Mouse (Mus musculus): Measurements from ENCODE around the gene Cdx2. TPM values are rescaled to one million over a fixed set of nuclear protein-coding genes. Genes with fewer than 3 reads are reported as not detected.
A peak's percentile ranks its signal among the peaks of the same experiment; 100 is the strongest.

Gene Cdx2
- polyA plus RNA-seq, 1 experiment = 149 TPM

DNA sequence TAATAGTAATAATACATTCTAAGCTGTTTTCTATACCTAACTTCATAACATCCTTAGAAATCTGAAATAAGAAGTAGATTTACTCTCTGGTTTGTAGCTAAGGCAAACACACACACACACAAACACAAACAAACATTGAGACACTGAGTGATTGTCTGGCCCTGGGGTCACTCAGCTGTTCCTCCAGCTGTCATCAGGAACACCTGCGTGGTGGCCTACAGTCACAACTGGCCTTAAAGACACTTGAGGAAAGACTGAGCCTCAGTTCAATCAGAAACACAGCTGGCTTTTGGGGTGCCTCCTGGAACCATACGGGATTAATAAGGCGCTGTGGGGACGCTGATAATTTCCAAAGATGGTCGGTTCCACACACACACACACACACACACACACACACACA is 9.8 kb downstream of the Cdx2 start:
- 68% methylated on average over 5 of the region's 5 CpGs for WGBS

DNA sequence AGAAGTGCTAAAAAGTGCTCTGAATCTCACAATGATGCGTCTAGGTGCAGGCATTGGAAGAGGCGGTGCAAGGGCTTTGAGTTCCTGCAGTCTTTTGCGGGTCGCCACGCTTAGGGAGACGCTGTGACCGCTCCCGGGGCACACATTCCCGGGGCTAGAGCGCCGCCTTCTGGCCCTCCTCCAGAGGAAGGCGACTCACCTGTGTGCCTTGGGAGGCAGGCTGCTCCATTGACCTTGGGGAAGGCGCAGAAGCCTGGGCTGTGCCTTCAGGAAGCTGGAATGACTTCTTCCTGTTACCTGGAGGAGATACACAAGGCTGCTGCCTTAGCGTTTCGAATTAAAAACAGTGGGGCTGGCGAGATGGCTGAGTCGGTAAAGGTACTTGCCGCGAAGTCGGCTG is 12.9 kb downstream of the Cdx2 start:
- DNase-seq (ENCODE audit: low read depth, low spot score) = no peak
- WGBS = 8% methylated on average over 20 of the region's 20 CpGs

More for the DNA sequence above, 9.8 kb downstream of the Cdx2 start:
- DNase-seq (ENCODE audit: low read depth, low spot score) = no peak

DNA sequence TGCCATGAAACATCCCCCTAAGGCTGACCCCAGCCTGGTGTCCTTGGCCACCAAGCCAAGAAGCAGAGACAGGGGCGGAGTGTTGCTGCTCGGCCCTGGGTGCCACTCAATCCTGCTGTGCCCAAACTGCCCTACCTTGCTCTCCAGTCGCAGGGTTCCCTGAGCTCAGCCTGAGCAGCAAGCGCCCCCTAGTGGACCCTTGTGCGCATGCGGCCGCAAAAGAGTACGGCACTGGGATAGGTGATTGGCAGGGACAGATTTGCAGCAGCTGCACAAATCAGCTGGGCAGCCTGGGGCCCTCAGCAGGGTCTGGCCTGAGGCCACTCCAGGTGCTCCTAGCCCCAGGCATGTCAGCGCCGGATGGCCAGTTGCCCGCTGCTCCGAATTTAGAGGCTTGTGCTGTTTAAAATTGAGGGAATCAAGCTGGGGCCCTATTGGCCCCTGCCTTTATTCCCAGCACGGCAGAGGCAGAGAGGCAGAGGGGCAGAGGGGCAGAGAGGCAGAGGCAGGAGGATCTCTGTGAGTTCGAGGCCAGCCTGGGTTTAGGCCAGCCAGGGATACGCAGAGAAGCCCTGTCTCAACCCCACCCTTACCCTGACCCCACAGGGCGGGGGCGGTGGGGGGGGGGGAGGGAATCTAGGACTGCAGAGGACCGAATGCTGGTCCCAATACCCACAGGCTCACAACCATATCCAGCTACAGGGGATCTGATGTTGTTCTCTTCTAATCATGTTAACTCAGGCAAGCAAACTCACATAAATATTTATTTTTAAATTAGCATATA is 13.8 kb downstream of the Cdx2 start:
- WGBS = 8% methylated on average over 18 of the region's 18 CpGs
- peak; percentile 87 for DNase-seq (ENCODE audit: low read depth, low spot score)

DNA sequence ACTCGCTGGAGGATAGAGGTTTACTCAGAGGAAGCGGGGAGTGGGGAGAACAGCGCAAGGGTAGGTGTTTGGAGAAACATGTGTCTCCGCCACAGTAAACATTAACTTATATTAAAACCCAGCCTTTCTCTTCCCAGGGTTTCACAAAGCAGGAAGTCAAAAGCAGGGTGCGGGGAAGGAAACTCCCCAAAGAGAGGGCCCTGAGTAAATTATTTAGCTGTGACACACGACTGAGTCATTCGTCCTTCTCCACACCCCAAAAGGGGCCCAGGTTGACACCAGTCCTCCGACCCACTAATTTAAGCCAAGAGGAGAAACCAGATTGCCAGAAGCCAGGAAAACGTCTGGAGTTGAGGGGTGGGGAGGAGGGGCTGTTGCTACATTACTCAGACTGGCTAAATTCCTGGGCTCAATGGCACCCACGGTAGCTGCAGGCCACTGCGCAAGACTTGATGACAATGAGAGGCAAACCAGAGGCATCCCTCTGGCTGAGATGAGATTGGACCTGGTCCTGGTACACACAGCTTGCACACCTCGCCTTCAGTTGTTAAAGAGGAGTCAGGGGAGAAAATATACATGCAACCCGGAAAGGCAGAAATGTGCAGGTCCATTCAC is 14.5 kb downstream of the Cdx2 start:
- DNase-seq (ENCODE audit: low read depth, low spot score) = no peak
- 12% methylated on average over 13 of the region's 13 CpGs for WGBS

GRCm38 (mm10) chr5:147291764-147292505 is 15.1 kb downstream of the Cdx2 start:
- 13% methylated on average over 16 of the region's 16 CpGs for WGBS
- DNase-seq (ENCODE audit: low read depth, low spot score) = no peak

- DNase-seq (ENCODE audit: low read depth, low spot score) = no peak
- WGBS = 76% methylated on average over 4 of the region's 4 CpGs
Observed at GRCm38 (mm10) chr5:147284365-147284764, 22.7 kb downstream of the Cdx2 start.

- DNase-seq (ENCODE audit: low read depth, low spot score) = no peak
- whole genome bisulfite sequencing = 5% methylated on average over 13 of the region's 13 CpGs
Observed at GRCm38 (mm10) chr5:147277547-147277925, 29.5 kb downstream of the Cdx2 start.

GRCm38 (mm10) chr5:147276701-147277546 is 30.1 kb downstream of the Cdx2 start:
- DNase-seq (ENCODE audit: low read depth, low spot score) = no peak
- WGBS = 7% methylated on average over 18 of the region's 18 CpGs

GRCm38 (mm10) chr5:147275761-147276160 is 31.3 kb downstream of the Cdx2 start:
- 14% methylated on average over 3 of the region's 3 CpGs for WGBS
- no peak for DNase-seq (ENCODE audit: low read depth, low spot score)

DNA sequence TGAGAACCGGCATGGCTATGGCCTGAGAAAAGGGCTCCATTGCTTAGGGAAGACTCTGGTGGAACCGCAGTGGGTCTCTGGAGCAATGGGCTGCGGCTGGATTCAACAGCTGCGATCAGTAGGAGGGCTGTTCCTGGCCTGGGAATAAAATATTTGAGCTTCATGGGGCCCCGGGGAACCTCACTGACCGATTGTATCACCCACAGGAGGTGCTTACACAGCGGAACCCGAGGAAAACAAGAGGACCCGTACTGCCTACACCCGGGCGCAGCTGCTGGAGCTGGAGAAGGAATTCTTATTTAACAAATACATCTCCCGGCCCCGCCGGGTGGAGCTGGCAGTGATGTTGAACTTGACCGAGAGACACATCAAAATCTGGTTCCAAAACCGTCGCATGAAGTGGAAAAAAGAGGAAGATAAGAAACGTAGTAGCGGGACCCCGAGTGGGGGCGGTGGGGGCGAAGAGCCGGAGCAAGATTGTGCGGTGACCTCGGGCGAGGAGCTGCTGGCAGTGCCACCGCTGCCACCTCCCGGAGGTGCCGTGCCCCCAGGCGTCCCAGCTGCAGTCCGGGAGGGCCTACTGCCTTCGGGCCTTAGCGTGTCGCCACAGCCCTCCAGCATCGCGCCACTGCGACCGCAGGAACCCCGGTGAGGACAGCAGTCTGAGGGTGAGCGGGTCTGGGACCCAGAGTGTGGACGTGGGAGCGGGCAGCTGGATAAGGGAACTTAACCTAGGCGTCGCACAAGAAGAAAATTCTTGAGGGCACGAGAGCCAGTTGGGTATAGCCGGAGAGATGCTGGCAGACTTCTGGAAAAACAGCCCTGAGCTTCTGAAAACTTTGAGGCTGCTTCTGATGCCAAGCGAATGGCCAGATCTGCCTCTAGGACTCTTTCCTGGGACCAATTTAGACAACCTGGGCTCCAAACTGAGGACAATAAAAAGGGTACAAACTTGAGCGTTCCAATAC is 32.6 kb downstream of the Cdx2 start:
- no peak for DNase-seq (ENCODE audit: low read depth, low spot score)
- WGBS = 5% methylated on average over 48 of the region's 48 CpGs

DNA sequence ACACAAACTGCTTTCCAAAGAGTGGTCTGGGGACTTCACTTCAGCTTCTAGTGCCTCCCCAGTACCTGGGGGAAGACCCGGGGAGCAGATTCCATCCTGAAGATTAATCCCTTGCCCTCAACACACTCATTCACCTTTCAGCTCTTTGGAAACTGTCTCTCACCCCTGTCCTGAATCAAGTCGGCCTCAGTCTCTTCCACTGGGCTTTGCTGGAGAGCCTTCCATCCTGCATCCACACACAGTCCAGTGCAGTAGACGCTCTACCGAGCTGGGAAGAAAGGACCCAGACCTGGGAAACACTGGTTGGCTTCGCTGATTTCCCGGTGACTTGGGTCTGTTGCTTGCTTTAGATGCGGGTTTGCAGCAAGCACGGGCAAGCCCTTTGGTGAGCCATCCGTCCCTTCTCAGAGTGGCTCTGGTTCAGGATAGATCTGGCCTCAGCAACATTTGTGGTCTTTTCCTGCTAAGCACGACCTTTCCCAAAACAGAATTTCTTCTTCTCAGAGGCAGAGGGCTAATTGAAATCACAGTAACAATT is 34.2 kb downstream of the Cdx2 start:
- no peak for DNase-seq (ENCODE audit: low read depth, low spot score)
- whole genome bisulfite sequencing = 37% methylated on average over 10 of the region's 10 CpGs

- no peak for DNase-seq (ENCODE audit: low read depth, low spot score)
- 59% methylated on average over 12 of the region's 12 CpGs for WGBS
Observed at GRCm38 (mm10) chr5:147272046-147272807, 34.8 kb downstream of the Cdx2 start.

- WGBS = 43% methylated on average over 29 of the region's 29 CpGs
Observed at GRCm38 (mm10) chr5:147270673-147271655, 36.1 kb downstream of the Cdx2 start.

GRCm38 (mm10) chr5:147269926-147270672 is 37.0 kb downstream of the Cdx2 start, which contains the start of gene Pdx1:
TSS of gene Pdx1 (plus strand) at chr5:147269959.
- no peak for DNase-seq (ENCODE audit: low read depth, low spot score)
- WGBS = 5% methylated on average over 44 of the region's 44 CpGs

More at GRCm38 (mm10) chr5:147270673-147271655, 36.1 kb downstream of the Cdx2 start:
- no peak for DNase-seq (ENCODE audit: low read depth, low spot score)

DNA sequence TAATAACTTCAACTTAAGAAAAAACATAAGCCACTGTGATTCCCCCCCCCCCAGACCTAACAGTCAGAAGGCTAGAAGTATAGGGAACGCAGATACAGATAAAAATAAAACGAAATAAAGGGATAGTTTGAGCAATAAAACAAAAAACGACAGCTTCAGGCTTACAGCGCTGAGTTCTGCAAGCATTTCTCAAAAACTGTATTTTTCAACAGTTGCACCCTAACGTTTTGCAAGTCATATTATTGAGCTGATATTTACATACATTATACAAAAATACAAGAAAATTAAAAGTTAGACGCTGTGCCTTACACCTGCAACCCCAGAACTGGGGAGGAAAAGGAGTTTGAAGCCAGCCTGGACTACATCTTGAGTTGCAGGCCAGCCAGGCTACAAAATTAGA is 37.7 kb downstream of the Cdx2 start:
- WGBS = 27% methylated on average over 6 of the region's 6 CpGs
- no peak for DNase-seq (ENCODE audit: low read depth, low spot score)

- WGBS = 33% methylated on average over 8 of the region's 8 CpGs
- no peak for DNase-seq (ENCODE audit: low read depth, low spot score)
Observed at GRCm38 (mm10) chr5:147268728-147269127, 38.3 kb downstream of the Cdx2 start.

Measured in large intestine, adult 2 months (tissue).